Mouse (Mus musculus) embryo, embryonic 10.5 days (tissue): ENCODE results near the gene Haus6.

Source experiments
- DNase-seq: peaks from one replicate; pipeline ENCODE4 v3.0.0-alpha.2; 2015; ENCODE audit warnings: low spot score

The Haus6 gene

DNA sequence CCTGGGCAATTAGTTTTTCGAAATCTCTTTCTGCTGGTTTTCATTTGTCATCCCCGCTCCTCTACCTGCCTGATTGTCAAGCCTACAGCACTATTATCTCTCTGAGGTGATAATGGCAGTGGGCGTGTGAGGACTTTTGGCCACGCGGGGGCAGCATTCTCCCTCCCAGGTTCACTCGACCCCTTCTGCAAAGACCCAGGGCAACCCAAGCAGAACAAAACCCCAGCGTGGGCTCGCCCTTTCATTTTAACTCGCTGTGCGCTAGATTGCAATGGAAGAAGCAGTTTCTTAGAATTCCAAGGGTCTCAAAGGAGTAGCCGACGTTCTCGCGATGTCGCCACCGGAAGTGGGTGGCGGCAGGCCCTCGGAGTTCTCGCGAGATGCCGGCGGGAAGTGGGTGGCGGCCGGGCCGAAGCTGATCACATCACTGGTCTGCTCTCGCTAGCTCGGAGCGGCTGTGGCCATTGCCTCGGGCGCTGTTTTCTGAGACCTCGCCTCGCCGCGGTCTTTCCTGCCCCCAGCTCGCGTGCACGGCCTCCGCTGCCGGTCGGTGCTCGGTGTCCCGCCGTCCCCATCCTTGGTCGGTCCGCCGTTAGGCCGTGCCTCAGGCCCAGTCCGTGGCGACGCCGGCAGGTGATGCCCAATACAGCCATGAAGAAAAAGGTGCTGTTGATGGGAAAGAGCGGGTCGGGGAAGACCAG, 36.4 kb downstream of the Haus6 start, which contains the start of gene Rraga:
Gene Rraga, plus strand, starts transcription at position 386 of the 701 bp plus-strand sequence.
- peak; percentile 97 for DNase-seq

- DNase-seq: no peak
Measured at GRCm38 (mm10) chr4:86574939-86575282, 36.9 kb downstream of the Haus6 start.

- DNase-seq: no peak
Measured at GRCm38 (mm10) chr4:86561061-86561460, 50.8 kb downstream of the Haus6 start.

DNA sequence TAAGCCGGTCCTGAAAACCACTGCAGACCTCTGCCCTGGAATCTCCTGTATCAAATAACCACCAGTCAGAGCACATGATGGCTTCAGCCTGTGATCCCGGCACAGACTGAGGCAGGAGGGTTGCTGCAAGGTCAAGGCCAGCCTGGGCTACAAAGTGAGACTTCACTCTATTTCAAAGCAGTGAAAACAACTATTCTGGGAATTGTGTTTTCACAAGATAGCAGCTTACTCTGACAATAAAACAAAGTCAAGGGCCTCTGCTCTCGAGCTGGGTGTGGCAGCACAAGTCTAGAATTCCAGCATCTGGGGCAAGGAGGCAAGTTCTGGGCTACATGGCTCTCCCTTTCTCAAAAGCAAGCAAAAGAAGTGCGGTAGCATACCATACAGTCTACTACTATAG, 52.8 kb downstream of the Haus6 start:
- no peak for DNase-seq

GRCm38 (mm10) chr4:86558228-86558627, 53.6 kb downstream of the Haus6 start, which contains the start of gene Saxo1:
Saxo1 (minus strand) TSS chr4:86558328.
- DNase-seq: no peak

DNA sequence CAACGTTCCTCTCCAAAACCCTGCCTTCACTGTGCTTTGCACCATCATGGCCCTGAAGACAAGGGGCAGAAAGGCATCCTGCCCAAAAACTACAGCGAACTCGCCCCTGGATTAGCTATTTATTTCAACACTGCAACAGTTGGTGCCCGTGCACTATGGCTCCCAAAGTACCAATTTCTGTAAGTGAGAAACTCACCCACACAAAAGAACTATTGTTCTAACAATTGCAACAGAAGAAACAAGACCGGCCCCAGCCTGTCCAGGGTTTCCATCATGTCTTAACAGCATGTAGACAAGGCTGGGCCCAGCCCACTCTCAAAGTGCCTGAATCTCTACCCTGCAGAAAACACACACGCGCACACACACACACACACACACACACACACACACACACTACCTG, 54.5 kb downstream of the Haus6 start:
- no peak for DNase-seq

DNA sequence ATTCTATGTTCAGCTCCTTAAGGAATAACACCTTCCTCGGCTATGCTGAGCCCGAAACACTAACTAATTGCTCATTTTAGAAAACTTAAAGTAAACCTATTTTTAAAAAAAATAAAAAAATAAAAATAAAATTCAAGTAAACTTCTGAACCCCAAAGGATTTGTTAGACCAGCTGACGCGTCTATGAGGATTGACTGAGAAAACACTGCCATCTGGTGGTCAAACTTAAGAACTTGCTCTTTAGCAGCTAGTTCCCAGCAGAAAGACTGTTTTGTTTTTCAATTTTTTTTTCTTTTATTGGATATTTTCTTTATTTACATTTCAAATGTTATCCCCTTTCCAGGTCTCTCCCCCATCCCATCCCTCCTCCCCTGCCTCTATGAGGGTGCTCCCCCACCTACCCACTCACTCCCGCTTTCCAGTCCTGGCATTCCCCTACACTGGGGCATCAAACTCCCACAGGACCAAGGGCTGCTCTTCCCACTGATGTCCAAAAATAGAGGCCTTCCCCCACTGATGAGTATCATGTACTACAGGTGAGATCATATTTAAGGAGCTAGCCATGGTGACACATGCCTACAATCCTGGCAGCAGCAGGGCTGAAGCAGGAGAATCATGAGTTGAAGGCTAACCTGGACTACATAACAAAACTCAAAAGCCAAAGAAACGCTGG, 56.7 kb downstream of the Haus6 start:
- peak; percentile 83 for DNase-seq

DNA sequence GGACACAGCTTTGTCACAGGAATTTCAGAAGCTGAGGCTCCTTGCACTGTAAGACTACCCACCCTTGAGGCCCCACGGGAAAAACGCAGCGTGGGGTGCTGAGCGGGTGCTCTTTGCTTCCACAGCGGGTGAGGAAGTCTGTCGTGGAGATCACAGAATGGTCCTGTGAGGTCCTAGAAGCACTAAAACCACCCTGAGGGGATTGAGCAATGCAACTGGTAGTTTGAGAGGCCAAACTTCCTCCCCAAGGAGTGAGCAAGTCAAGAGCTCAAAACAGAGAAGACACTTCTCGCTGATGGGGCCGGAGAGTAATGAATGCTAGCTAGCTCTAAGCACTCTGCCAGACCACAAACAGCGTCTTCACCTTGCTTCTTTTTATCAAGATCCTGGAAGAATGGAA, 63.5 kb downstream of the Haus6 start:
- DNase-seq: no peak

DNA sequence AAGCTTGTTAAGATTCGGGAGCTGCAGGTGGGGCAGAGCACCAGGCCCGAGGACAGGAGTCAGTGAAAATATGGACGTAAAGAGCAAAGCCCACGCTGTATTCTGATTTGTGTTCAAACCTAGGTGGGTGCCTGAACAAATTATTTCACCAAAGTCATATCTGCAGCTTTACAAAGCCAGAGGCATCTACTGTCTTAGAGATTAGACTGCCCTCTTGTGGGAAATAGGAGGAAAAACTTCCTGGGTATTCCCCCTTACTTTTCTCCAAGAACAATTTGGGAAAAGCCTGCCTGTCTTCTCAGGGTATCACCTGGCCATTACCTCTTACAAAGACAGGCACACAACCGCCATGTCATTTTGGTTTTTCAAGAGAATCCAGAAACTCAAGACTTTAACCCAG, 66.2 kb downstream of the Haus6 start:
- peak; percentile 67 for DNase-seq

DNA sequence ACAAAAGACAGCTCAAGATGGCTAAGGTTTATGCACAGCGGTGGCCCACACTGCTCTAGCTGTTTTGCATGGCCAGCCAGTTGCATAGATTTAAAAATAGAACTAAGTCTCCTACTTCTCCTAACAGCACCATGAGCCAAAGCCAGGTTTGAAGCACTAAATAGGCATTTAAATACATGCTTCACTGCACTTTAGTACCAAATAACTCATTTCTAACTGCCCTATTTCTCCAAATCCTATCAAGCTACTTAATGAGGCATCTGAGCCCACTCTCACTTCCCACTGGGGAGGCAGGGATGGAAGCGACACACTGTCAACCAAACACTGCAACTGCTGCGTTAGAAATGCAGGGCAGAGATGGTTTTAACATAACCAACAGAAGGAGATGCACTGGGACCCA, 67.9 kb downstream of the Haus6 start:
- no peak for DNase-seq

GRCm38 (mm10) chr4:86541573-86541972, 70.3 kb downstream of the Haus6 start:
- DNase-seq: no peak

- no peak for DNase-seq
Measured at GRCm38 (mm10) chr4:86538936-86539335, 72.9 kb downstream of the Haus6 start.

GRCm38 (mm10) chr4:86537972-86538371, 73.9 kb downstream of the Haus6 start:
- DNase-seq: peak; percentile 67

- no peak for DNase-seq
Measured at GRCm38 (mm10) chr4:86534091-86534481, 77.8 kb downstream of the Haus6 start.

DNA sequence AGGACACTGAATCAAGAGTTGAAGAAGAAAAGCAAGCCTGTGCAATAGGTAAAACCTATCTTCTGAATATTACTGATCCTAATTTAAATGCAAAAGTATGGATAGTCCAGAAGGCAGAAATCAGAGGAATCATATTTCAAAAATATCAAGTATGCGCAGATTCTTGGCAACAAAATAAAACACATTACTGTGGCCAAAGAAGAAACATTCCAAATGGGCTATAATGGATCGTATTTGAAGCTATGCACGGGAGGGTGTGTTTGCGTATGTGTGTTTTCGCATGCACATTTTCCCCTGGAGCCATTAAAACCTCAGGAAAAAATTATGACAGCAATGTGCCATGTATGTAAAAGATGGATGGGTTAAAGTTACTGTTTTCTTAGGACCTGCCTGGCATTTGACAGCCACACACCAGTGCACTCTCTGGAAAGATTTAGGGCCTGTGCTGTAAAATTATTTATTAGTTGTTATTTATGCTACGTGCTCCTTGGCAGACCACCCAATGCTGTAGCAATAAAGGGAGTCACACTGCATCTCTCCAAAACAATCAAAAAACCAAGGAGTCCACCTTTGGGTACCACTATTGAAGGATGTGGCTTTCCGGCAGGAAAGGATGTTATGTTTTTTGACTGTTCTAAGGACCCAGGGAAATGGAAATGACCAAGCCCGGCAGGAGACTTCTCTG, 78.3 kb downstream of the Haus6 start:
- no peak for DNase-seq

- DNase-seq: no peak
Measured at GRCm38 (mm10) chr4:86529161-86529560, 82.7 kb downstream of the Haus6 start.
